Mouse (Mus musculus) forebrain, embryonic 10.5 days (tissue): ENCODE results near the gene Prickle4. TPM values are rescaled to one million over a fixed set of nuclear protein-coding genes. Genes with fewer than 3 reads are reported as not detected.
A peak's percentile ranks its signal among the peaks of the same experiment; 100 is the strongest.

Experiments
- DNase-seq: peaks from one replicate; pipeline ENCODE4 v3.0.0-alpha.2; 2017; ENCODE audit warnings: low spot score; ENCODE audit errors: extremely low spot score
- H3K27ac ChIP-seq: fragments of 300-500 bp; sonication (generic); 2 replicates; pipeline ENCODE4 v1.5.1; 2016; ENCODE audit warnings: mild to moderate bottlenecking
- H3K27me3 ChIP-seq: fragments of 300-500 bp; sonication (generic); 2 replicates; pipeline ENCODE4 v1.6.1; 2016; ENCODE audit warnings: mild to moderate bottlenecking; ENCODE audit not compliant: poor library complexity, severe bottlenecking
- H3K36me3 ChIP-seq: fragments of 300-500 bp; sonication (generic); replicated peaks from 2 replicates; pipeline ENCODE4 v1.6.1; 2016; ENCODE audit warnings: mild to moderate bottlenecking, moderate library complexity
- H3K4me1 ChIP-seq: fragments of 300-500 bp; sonication (generic); 2 replicates; pipeline ENCODE4 v1.6.1; 2016
- H3K4me3 ChIP-seq: fragments of 300-500 bp; sonication (generic); 2 replicates; pipeline ENCODE4 v1.5.1; 2016; ENCODE audit warnings: mild to moderate bottlenecking, moderate library complexity
- H3K9me3 ChIP-seq: fragments of 300-500 bp; sonication (generic); 2 replicates; pipeline ENCODE4 v1.6.1; 2016; ENCODE audit warnings: mild to moderate bottlenecking, moderate library complexity
- WGBS: fragments of 180-500 bp; shearing (Covaris S2); methylation state at CpG from one replicate; pipeline ENCODE4 v1.1.7; 2016; 5-methylcytosine and 5-hydroxymethylcytosine counted together
- polyA plus RNA-seq: library from polyadenylated mRNA; unstranded; fragments of >200 nt; fragmentation: Nextera tagmentation; extraction: Ambion mirVana; gene quantifications from 2 replicates; pipeline ENCODE4 v1.2.1, GENCODE M21; 2016

Gene Prickle4
- polyA plus RNA-seq, 1 experiment from 2014 or later: 0.90 TPM

DNA sequence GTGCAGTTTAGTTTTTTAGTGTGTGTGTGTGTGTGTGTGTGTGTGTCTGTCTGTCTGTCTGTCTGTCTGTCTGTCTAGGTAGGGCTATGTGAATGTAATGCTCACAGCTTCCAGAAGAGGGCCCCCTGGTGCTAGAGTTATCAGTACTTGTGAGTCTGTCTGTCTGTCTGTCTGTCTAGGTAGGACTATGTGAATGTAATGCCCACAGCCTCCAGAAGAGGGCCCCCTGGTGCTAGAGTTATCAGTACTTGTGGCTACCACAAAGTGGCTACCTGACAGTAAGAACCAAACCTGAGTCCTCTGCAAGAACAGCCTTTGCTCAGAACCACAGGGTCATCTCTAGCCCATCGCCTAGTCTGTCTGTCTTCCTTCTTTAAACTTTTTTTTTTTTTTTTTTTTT, 47.9 kb downstream of the Prickle4 start:
- no peak overlapping the region for H3K27ac ChIP-seq
- no peaks in the 10 kb centered on the region for H3K9me3 ChIP-seq
- peak; percentile 63 for DNase-seq
- no peaks in the 10 kb centered on the region for H3K27me3 ChIP-seq
- H3K36me3 ChIP-seq: 0 out of 2 replicates have a peak, but pooled peaks cover 4% of the 10 kb centered on the region
- H3K4me1 ChIP-seq: peaks cover 39% of the 10 kb centered on the region
- no peak overlapping the region for H3K4me3 ChIP-seq
- WGBS: 47% methylated on average over 1 of the region's 1 CpGs

- Histone ChIP-seq H3K4me1 (peaks cover 16% of the 10 kb centered on the region), H3K4me3 (no peak overlapping the region), H3K9me3 (no peaks in the 10 kb centered on the region), H3K27ac (no peak overlapping the region), H3K36me3 (no peaks in the 10 kb centered on the region), H3K27me3 (no peaks in the 10 kb centered on the region)
- DNase-seq: no peak
- 89% methylated on average over 2 of the region's 2 CpGs for WGBS
These were observed 51.5 kb downstream of the Prickle4 start for GRCm38 (mm10) chr17:47642992-47643391.

Other genes starting within 250 kb of the Prickle4 start
- gene Taf8, start 192.4 kb downstream of the Prickle4 start, polyA plus RNA-seq: 32.5 and 33.3 TPM in 2 replicates
- 296 and 313 TPM in 2 replicates for gene Ccnd3, start 189.7 kb downstream of the Prickle4 start, polyA plus RNA-seq
- 43.2 and 45.4 TPM in 2 replicates for gene Bysl, start 83.2 kb downstream of the Prickle4 start, polyA plus RNA-seq
- 43.4 and 47.5 TPM in 2 replicates for gene Med20, start 83.2 kb downstream of the Prickle4 start, polyA plus RNA-seq
- 1.5 and 1.9 TPM in 2 replicates for gene Gm20517, start 83.1 kb downstream of the Prickle4 start, polyA plus RNA-seq
- gene Usp49, start 64.0 kb downstream of the Prickle4 start, polyA plus RNA-seq: 5.0 and 6.0 TPM in 2 replicates
- gene Tomm6, start 6.3 kb downstream of the Prickle4 start, polyA plus RNA-seq: 362 and 379 TPM in 2 replicates
- 7.5 and 8.6 TPM in 2 replicates for gene Frs3, start 5.7 kb downstream of the Prickle4 start, polyA plus RNA-seq
- gene Gm21981, start 281 bp downstream of the Prickle4 start, polyA plus RNA-seq: 0.14 and 0.22 TPM in 2 replicates
- gene Pgc, start 32.1 kb upstream of the Prickle4 start, polyA plus RNA-seq: not detected in 2 replicates
- gene Tfeb, start 42.3 kb upstream of the Prickle4 start, polyA plus RNA-seq: 1.9 and 2.2 TPM in 2 replicates
- gene Mdfi, start 140.0 kb upstream of the Prickle4 start, polyA plus RNA-seq: 13.1 and 13.2 TPM in 2 replicates
- gene Foxp4, start 229.9 kb upstream of the Prickle4 start, polyA plus RNA-seq: 16.6 and 18.0 TPM in 2 replicates